Mouse (Mus musculus) megakaryocyte, embryonic 14.5 days (primary cell): ENCODE data around the gene Serpinb9d.

Experiments
- FLI1 ChIP-seq: IDR thresholded peaks from 2 replicates; pipeline ENCODE4 v1.6.1; 2012; ENCODE audit warnings: low read length, inconsistent platforms, mixed read lengths
- GATA1 ChIP-seq: IDR thresholded peaks from 3 replicates; pipeline ENCODE4 v1.6.1; 2012; ENCODE audit warnings: mixed read lengths, low read length, inconsistent platforms, borderline replicate concordance

GRCm38 (mm10) chr13:33159642-33160041 is 33.1 kb upstream of the Serpinb9d start, which contains the start of gene Serpinb9c:
- no peak for TF ChIP-seq FLI1
- no peak for TF ChIP-seq GATA1
